Mouse (Mus musculus): ENCODE measurements around the gene Arhgdib. TPM values are rescaled to one million over a fixed set of nuclear protein-coding genes. Genes with fewer than 3 reads are reported as not detected.

Arhgdib gene
- polyA plus RNA-seq, 2 experiments, result 104 to 149 TPM

- H3K4me1 ChIP-seq (ENCODE audit: control insufficient read depth, insufficient read depth, low read length), result peaks cover 3% of the 10 kb centered on the region; the same call in 1 of the 2 replicates
- H3K4me3 ChIP-seq (replicated peaks; ENCODE audit: low read length), result no peak overlapping the region
- H3K9ac ChIP-seq (ENCODE audit: low read depth, low read length, severe bottlenecking), result no peak overlapping the region
- no peaks in the 10 kb centered on the region for H3K36me3 ChIP-seq (ENCODE audit: control insufficient read depth, insufficient read depth, low read length)
- ATAC-seq (ENCODE audit: low FRiP score, low read depth) (no peak), DNase-seq (ENCODE audit: low spot score) (no peak)
- H3K27ac ChIP-seq (replicated peaks; ENCODE audit: low read depth, low read length), result no peak overlapping the region
- TF ChIP-seq POLR2A (IDR thresholded peaks at IDR 0.05; ENCODE audit: borderline replicate concordance, extremely low read depth, insufficient read depth, insufficient read length), result no peak
- WGBS, result 64% methylated on average over 4 of the region's 4 CpGs
- no peak overlapping the region for H3K4me2 ChIP-seq (replicated peaks; ENCODE audit: low read depth, low read length, severe bottlenecking)
- no peaks in the 10 kb centered on the region for H3K27me3 ChIP-seq (ENCODE audit: control insufficient read depth, insufficient read depth, low read length)
- H3K9me3 ChIP-seq (ENCODE audit: control insufficient read depth, low read length), result no peaks in the 10 kb centered on the region
Measured at GRCm38 (mm10) chr6:136967466-136967865, 25.8 kb upstream of the Arhgdib start.

GRCm38 (mm10) chr6:136965912-136966311 lies 24.2 kb upstream of the Arhgdib start:
- no peak for DNase-seq (ENCODE audit: low spot score)
- WGBS, result 60% methylated on average over 10 of the region's 10 CpGs

GRCm38 (mm10) chr6:136964609-136965510 lies 23.2 kb upstream of the Arhgdib start:
- no peak overlapping the region for H3K4me3 ChIP-seq (replicated peaks; ENCODE audit: low read length)
- WGBS, result 54% methylated on average over 13 of the region's 13 CpGs
- no peak for ATAC-seq (ENCODE audit: low FRiP score, low read depth)
- no peak overlapping the region for H3K4me2 ChIP-seq (replicated peaks; ENCODE audit: low read depth, low read length, severe bottlenecking)
- TF ChIP-seq POLR2A (IDR thresholded peaks at IDR 0.05; ENCODE audit: borderline replicate concordance, extremely low read depth, insufficient read depth, insufficient read length), result no peak
- peak; percentile 9 for DNase-seq (ENCODE audit: low spot score)
- H3K4me1 ChIP-seq (ENCODE audit: control insufficient read depth, insufficient read depth, low read length), result peaks cover 3% of the 10 kb centered on the region; the same call in 1 of the 2 replicates
- H3K9me3 ChIP-seq (ENCODE audit: control insufficient read depth, low read length), result no peaks in the 10 kb centered on the region
- no peak overlapping the region for H3K9ac ChIP-seq (ENCODE audit: low read depth, low read length, severe bottlenecking)
- H3K27ac ChIP-seq (replicated peaks; ENCODE audit: low read depth, low read length), result no peak overlapping the region
- H3K36me3 ChIP-seq (ENCODE audit: control insufficient read depth, insufficient read depth, low read length), result no peaks in the 10 kb centered on the region
- H3K27me3 ChIP-seq (ENCODE audit: control insufficient read depth, insufficient read depth, low read length), result no peaks in the 10 kb centered on the region

More at GRCm38 (mm10) chr6:136965912-136966311, 24.2 kb upstream of the Arhgdib start:
- Histone ChIP-seq H3K9me3 (ENCODE audit: control insufficient read depth, low read length) (no peaks in the 10 kb centered on the region), H3K4me3 (replicated peaks; ENCODE audit: low read length) (no peak overlapping the region), H3K36me3 (ENCODE audit: control insufficient read depth, insufficient read depth, low read length) (no peaks in the 10 kb centered on the region), H3K27ac (replicated peaks; ENCODE audit: low read depth, low read length) (no peak overlapping the region), H3K4me1 (ENCODE audit: control insufficient read depth, insufficient read depth, low read length) (peaks cover 3% of the 10 kb centered on the region; the same call in 1 of the 2 replicates), H3K27me3 (ENCODE audit: control insufficient read depth, insufficient read depth, low read length) (no peaks in the 10 kb centered on the region), H3K9ac (ENCODE audit: low read depth, low read length, severe bottlenecking) (no peak overlapping the region), H3K4me2 (replicated peaks; ENCODE audit: low read depth, low read length, severe bottlenecking) (no peak overlapping the region)
- TF ChIP-seq POLR2A (IDR thresholded peaks at IDR 0.05; ENCODE audit: borderline replicate concordance, extremely low read depth, insufficient read depth, insufficient read length), result no peak
- ATAC-seq (ENCODE audit: low FRiP score, low read depth), result no peak

GRCm38 (mm10) chr6:136962957-136963356 lies 21.3 kb upstream of the Arhgdib start:
- Histone ChIP-seq H3K36me3 (ENCODE audit: control insufficient read depth, insufficient read depth, low read length) (no peaks in the 10 kb centered on the region), H3K4me2 (replicated peaks; ENCODE audit: low read depth, low read length, severe bottlenecking) (no peak overlapping the region), H3K9me3 (ENCODE audit: control insufficient read depth, low read length) (no peaks in the 10 kb centered on the region), H3K4me3 (replicated peaks; ENCODE audit: low read length) (no peak overlapping the region), H3K9ac (ENCODE audit: low read depth, low read length, severe bottlenecking) (no peak overlapping the region), H3K4me1 (ENCODE audit: control insufficient read depth, insufficient read depth, low read length) (peaks cover 3% of the 10 kb centered on the region; the same call in 1 of the 2 replicates), H3K27me3 (ENCODE audit: control insufficient read depth, insufficient read depth, low read length) (no peaks in the 10 kb centered on the region), H3K27ac (replicated peaks; ENCODE audit: low read depth, low read length) (no peak overlapping the region)
- 73% methylated on average over 11 of the region's 11 CpGs for WGBS
- TF ChIP-seq POLR2A (IDR thresholded peaks at IDR 0.05; ENCODE audit: borderline replicate concordance, extremely low read depth, insufficient read depth, insufficient read length), result no peak
- DNase-seq (ENCODE audit: low spot score) (no peak), ATAC-seq (ENCODE audit: low FRiP score, low read depth) (0 out of 2 replicates have a peak, but pooled peaks have one; percentile 41)

- ATAC-seq (ENCODE audit: low FRiP score, low read depth), result no peak
- H3K36me3 ChIP-seq (ENCODE audit: control insufficient read depth, insufficient read depth, low read length), result no peaks in the 10 kb centered on the region
Measured at GRCm38 (mm10) chr6:136959131-136959530, 17.4 kb upstream of the Arhgdib start.

More at GRCm38 (mm10) chr6:136959131-136959530, 17.4 kb upstream of the Arhgdib start:
- no peak overlapping the region for H3K4me3 ChIP-seq (replicated peaks; ENCODE audit: low read length)
- no peaks in the 10 kb centered on the region for H3K9me3 ChIP-seq (ENCODE audit: control insufficient read depth, low read length)
- no peak overlapping the region for H3K9ac ChIP-seq (ENCODE audit: low read depth, low read length, severe bottlenecking)
- no peaks in the 10 kb centered on the region for H3K4me1 ChIP-seq (ENCODE audit: control insufficient read depth, insufficient read depth, low read length)
- no peaks in the 10 kb centered on the region for H3K27me3 ChIP-seq (ENCODE audit: control insufficient read depth, insufficient read depth, low read length)
- H3K4me2 ChIP-seq (replicated peaks; ENCODE audit: low read depth, low read length, severe bottlenecking), result no peak overlapping the region
- no peak for DNase-seq (ENCODE audit: low spot score)
- 66% methylated on average over 11 of the region's 11 CpGs for WGBS
- H3K27ac ChIP-seq (replicated peaks; ENCODE audit: low read depth, low read length), result no peak overlapping the region
- TF ChIP-seq POLR2A (IDR thresholded peaks at IDR 0.05; ENCODE audit: borderline replicate concordance, extremely low read depth, insufficient read depth, insufficient read length), result no peak

All from limb, embryonic 14.5 days (tissue).